13 mouse cellular contexts compared by ENCODE assay signal in the genomic region with DNA sequence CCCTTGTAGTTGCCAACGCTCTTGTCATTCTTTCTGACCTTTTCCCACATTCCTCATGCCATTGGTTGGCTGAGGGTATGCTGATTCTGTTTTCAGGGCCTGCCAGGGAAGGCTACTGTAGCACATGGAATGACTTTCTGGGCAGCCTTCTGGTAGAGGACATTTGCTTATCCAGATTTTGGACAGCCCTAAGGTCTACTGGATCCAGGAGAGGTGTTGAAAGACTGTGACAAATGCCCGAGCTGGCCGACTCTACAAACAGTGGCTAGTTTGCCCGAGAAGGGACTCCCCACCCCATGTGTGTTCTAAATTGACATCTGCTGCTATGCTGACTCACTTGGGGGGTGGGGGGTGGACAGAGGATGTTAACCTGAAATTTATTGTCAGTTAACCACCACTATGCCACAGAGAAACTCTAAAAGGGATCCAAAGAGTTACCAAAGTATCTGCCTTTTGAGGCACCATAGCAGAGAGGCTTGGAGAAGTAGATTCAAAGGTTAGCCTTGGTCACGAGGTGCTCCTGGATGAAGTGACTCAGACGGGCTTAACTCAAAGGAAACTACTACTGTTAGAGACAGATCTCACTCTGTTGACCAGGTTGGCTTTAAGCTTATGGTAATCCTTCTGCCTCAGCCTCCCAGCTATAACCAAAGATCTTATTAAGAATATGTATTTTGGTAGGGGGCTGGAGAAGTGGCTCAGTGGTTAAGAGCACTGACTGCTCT. TPM values are rescaled to one million over a fixed set of nuclear protein-coding genes. Genes with fewer than 3 reads are reported as not detected.
DNase-seq lines count a peak whose midpoint lies in the region; ATAC-seq and TF ChIP-seq lines count a peak whose summit lies in the region.
"Had no signal": no experiment of that assay in that cellular context is flagged by ENCODE, and none has a peak within 500 bp of the region (broad histone marks: within the 10 kb centered on the region; RNA-seq: fewer than 3 reads in every experiment).

No protein-coding gene starts in this region.

- 62% methylated on average over 6 of the region's 6 CpGs for WGBS in intestine, postnatal 0 days
- 63% methylated on average over 6 of the region's 6 CpGs for WGBS in intestine, embryonic 15.5 days
- 36% methylated on average over 6 of the region's 6 CpGs for WGBS in heart, embryonic 11.5 days (ENCODE audit: insufficient replicate concordance)
- 53% methylated on average over 6 of the region's 6 CpGs for WGBS in liver, embryonic 15.5 days (ENCODE audit: insufficient replicate concordance)

- no peak for ATAC-seq in intestine, postnatal 0 days
- ATAC-seq in intestine, embryonic 15.5 days: no peak
- no peak for ATAC-seq in heart, embryonic 11.5 days (replicated peaks; ENCODE audit: insufficient number of reproducible peaks, low FRiP score, low TSS enrichment)
- ATAC-seq in liver, embryonic 15.5 days (ENCODE audit: insufficient read depth): no peak
- ATAC-seq: CD4-positive, CD25-positive, alpha-beta regulatory T cell, adult 4 months had no signal

- no peaks in the 10 kb centered on the region for H3K4me1 ChIP-seq in intestine, postnatal 0 days (replicated peaks; ENCODE audit: control insufficient read depth, insufficient read depth, low read length)
- no peaks in the 10 kb centered on the region for H3K4me1 ChIP-seq in intestine, embryonic 15.5 days (replicated peaks)
- H3K4me1 ChIP-seq in heart, embryonic 11.5 days (ENCODE audit: control insufficient read depth, insufficient read depth, low read length): peaks cover 12% of the 10 kb centered on the region
- peaks cover 40% of the 10 kb centered on the region for H3K4me1 ChIP-seq in liver, embryonic 15.5 days (replicated peaks)
- H3K4me1 ChIP-seq: limb, embryonic 10.5 days had no signal

- no peaks in the 10 kb centered on the region for H3K27me3 ChIP-seq in intestine, postnatal 0 days (replicated peaks; ENCODE audit: control insufficient read depth, insufficient read depth, low read length)
- no peaks in the 10 kb centered on the region for H3K27me3 ChIP-seq in intestine, embryonic 15.5 days (replicated peaks)
- no peaks in the 10 kb centered on the region for H3K27me3 ChIP-seq in heart, embryonic 11.5 days (ENCODE audit: control insufficient read depth, insufficient read depth, low read length)
- no peaks in the 10 kb centered on the region for H3K27me3 ChIP-seq in liver, embryonic 15.5 days

- H3K27ac ChIP-seq in intestine, postnatal 0 days (ENCODE audit: low read depth, low read length): 0 out of 2 replicates have a peak overlapping the region, but pooled peaks have one; percentile 23
- H3K27ac ChIP-seq in intestine, embryonic 15.5 days: no peak overlapping the region
- peak overlapping the region; percentile 68 for H3K27ac ChIP-seq in heart, embryonic 11.5 days (ENCODE audit: low read depth, low read length)
- peak overlapping the region; percentile 51 for H3K27ac ChIP-seq in liver, embryonic 15.5 days (replicated peaks)
- H3K27ac ChIP-seq: limb, embryonic 10.5 days had no signal

- peak; percentile 36 to 41 for DNase-seq in adrenal gland, postnatal 36 days
- no peak for DNase-seq in spleen, postnatal 36 days (ENCODE audit: low spot score in 2 of 2)
- no peak for DNase-seq in left cerebral cortex, adult 9 months (ENCODE audit: low spot score in 2 of 2)
- DNase-seq in urinary bladder, adult 2 months (ENCODE audit: low spot score): no peak
- DNase-seq: embryo, embryonic 11 days; lung, postnatal 14 days; spleen, adult 18-20 months had no signal

- no peak overlapping the region for H3K9ac ChIP-seq in intestine, postnatal 0 days (ENCODE audit: low read depth, low read length)
- H3K9ac ChIP-seq in intestine, embryonic 15.5 days: no peak overlapping the region
- no peak overlapping the region for H3K9ac ChIP-seq in heart, embryonic 11.5 days (ENCODE audit: low read depth, low read length)
- no peak overlapping the region for H3K9ac ChIP-seq in liver, embryonic 15.5 days

- no peak for TF ChIP-seq CTCF in intestine, postnatal 0 days (IDR thresholded peaks at IDR 0.05; ENCODE audit: low read depth)

- H3K36me3 ChIP-seq in intestine, postnatal 0 days (ENCODE audit: control insufficient read depth, insufficient read depth): no peaks in the 10 kb centered on the region
- no peaks in the 10 kb centered on the region for H3K36me3 ChIP-seq in intestine, embryonic 15.5 days
- H3K36me3 ChIP-seq in heart, embryonic 11.5 days (ENCODE audit: control insufficient read depth, insufficient read depth, low read length): no peaks in the 10 kb centered on the region
- no peaks in the 10 kb centered on the region for H3K36me3 ChIP-seq in liver, embryonic 15.5 days (replicated peaks)
- H3K36me3 ChIP-seq: limb, embryonic 10.5 days had no signal

- no peaks in the 10 kb centered on the region for H3K9me3 ChIP-seq in intestine, postnatal 0 days (ENCODE audit: control insufficient read depth)
- no peaks in the 10 kb centered on the region for H3K9me3 ChIP-seq in intestine, embryonic 15.5 days
- H3K9me3 ChIP-seq in heart, embryonic 11.5 days (replicated peaks; ENCODE audit: control insufficient read depth, low read length): no peaks in the 10 kb centered on the region
- H3K9me3 ChIP-seq in liver, embryonic 15.5 days (replicated peaks): no peaks in the 10 kb centered on the region
- H3K9me3 ChIP-seq: limb, embryonic 10.5 days had no signal

- H3K4me3 ChIP-seq in intestine, postnatal 0 days (ENCODE audit: low read depth, low read length): no peak overlapping the region
- no peak overlapping the region for H3K4me3 ChIP-seq in intestine, embryonic 15.5 days (replicated peaks)
- H3K4me3 ChIP-seq in heart, embryonic 11.5 days (ENCODE audit: low read depth, low read length): no peak overlapping the region
- no peak overlapping the region for H3K4me3 ChIP-seq in liver, embryonic 15.5 days (replicated peaks)
- H3K4me3 ChIP-seq: limb, embryonic 10.5 days had no signal

- no peak overlapping the region for H3K4me2 ChIP-seq in intestine, postnatal 0 days (replicated peaks; ENCODE audit: low read depth)
- H3K4me2 ChIP-seq in intestine, embryonic 15.5 days (replicated peaks): no peak overlapping the region
- H3K4me2 ChIP-seq in heart, embryonic 11.5 days: no peak overlapping the region
- no peak overlapping the region for H3K4me2 ChIP-seq in liver, embryonic 15.5 days

RNA-seq across cellular contexts. Expression of gene Eef1a1, which starts 25.0 kb away (rescaled TPM):
- polyA plus RNA-seq in intestine, postnatal 0 days (2015; fragmentation: Nextera tagmentation; extraction: Ambion mirVana): 1,954 and 2,041 TPM in 2 replicates
- polyA plus RNA-seq in intestine, embryonic 15.5 days (2015; fragmentation: Nextera tagmentation; extraction: Ambion mirVana): 4,456 and 4,538 TPM in 2 replicates
- 1,000 to 10,000 TPM; 6,718 to 6,967 TPM for total RNA-seq in adrenal gland, postnatal 36 days (2021)
- polyA plus RNA-seq in heart, embryonic 11.5 days (2014; fragmentation: Nextera tagmentation; extraction: Ambion mirVana): 3,731 and 3,838 TPM in 2 replicates
- 2,003 and 2,036 TPM in 2 replicates for polyA plus RNA-seq in liver, embryonic 15.5 days (2015; fragmentation: Nextera tagmentation; extraction: Ambion mirVana)
- polyA plus RNA-seq in urinary bladder, adult 2 months (2012; rRNA removed): 7,337 and 9,833 TPM in 2 replicates

Comparison
In these comparisons a context has a peak if more than half of its experiments do, and no peak if none do; other contexts are left out.
1. DNase-seq: peak in adrenal gland, postnatal 36 days (2 of 2); none in spleen, postnatal 36 days (0 of 2), left cerebral cortex, adult 9 months (0 of 2) and urinary bladder, adult 2 months (single experiment).